Mouse (Mus musculus) ES-Bruce4 (cell line): Measurements from ENCODE around the gene Cfap44. TPM values are rescaled to one million over a fixed set of nuclear protein-coding genes. Genes with fewer than 3 reads are reported as not detected.

Source experiments
- H3K27ac ChIP-seq: 2 replicates; pipeline ENCODE4 v1.5.1; 2012; ENCODE audit warnings: low read length, inconsistent platforms; ENCODE audit not compliant: insufficient read depth
- H3K27me3 ChIP-seq: 2 replicates; pipeline ENCODE4 v1.6.1; 2012; ENCODE audit warnings: mild to moderate bottlenecking, low read length, inconsistent platforms; ENCODE audit not compliant: control insufficient read depth, poor library complexity, insufficient read depth, severe bottlenecking
- H3K36me3 ChIP-seq: 2 replicates; pipeline ENCODE4 v1.6.1; 2012; ENCODE audit warnings: inconsistent platforms, mild to moderate bottlenecking, low read length, moderate library complexity; ENCODE audit not compliant: control insufficient read depth, poor library complexity, insufficient read depth, severe bottlenecking
- H3K4me1 ChIP-seq: one replicate; pipeline ENCODE4 v1.8.1; 2011; ENCODE audit warnings: low read length; ENCODE audit not compliant: control insufficient read depth, insufficient read depth
- H3K4me3 ChIP-seq: 2 replicates; pipeline ENCODE4 v1.5.1; 2011; ENCODE audit warnings: low read depth, mild to moderate bottlenecking, low read length
- H3K9ac ChIP-seq: 2 replicates; pipeline ENCODE4 v1.6.1; 2012; ENCODE audit warnings: low read depth, mild to moderate bottlenecking, inconsistent platforms; ENCODE audit not compliant: poor library complexity, severe bottlenecking
- H3K9me3 ChIP-seq: replicated peaks from 2 replicates; pipeline ENCODE4 v1.6.1; 2012; ENCODE audit warnings: mild to moderate bottlenecking, low read length, inconsistent platforms; ENCODE audit not compliant: control insufficient read depth, poor library complexity, insufficient read depth, severe bottlenecking
- CTCF ChIP-seq: IDR thresholded peaks from one replicate; pipeline ENCODE4 v1.8.1; 2011; ENCODE audit warnings: low read depth, low read length
- EP300 ChIP-seq: IDR thresholded peaks from 2 replicates; pipeline ENCODE4 v1.6.1; 2011; ENCODE audit warnings: low read depth, low read length; ENCODE audit not compliant: insufficient read depth
- POLR2A ChIP-seq: IDR thresholded peaks from one replicate; pipeline ENCODE4 v1.8.1; 2011; ENCODE audit warnings: low read length; ENCODE audit not compliant: insufficient read depth
- polyA plus RNA-seq: library from polyadenylated mRNA; stranded (reverse); fragments of >200 nt; gene quantifications from 2 replicates; pipeline ENCODE4 v1.2.4, GENCODE M21; 2011; ENCODE audit warnings: low read depth; ENCODE audit not compliant: missing spikeins, insufficient read depth, insufficient read length

Gene Cfap44
- polyA plus RNA-seq, 1 experiment = 2.7 TPM

- H3K36me3 ChIP-seq = no peaks in the 10 kb centered on the region
- H3K9ac ChIP-seq = no peak overlapping the region
Observed at GRCm38 (mm10) chr16:44475682-44476375, 81.2 kb downstream of the Cfap44 start.

DNA sequence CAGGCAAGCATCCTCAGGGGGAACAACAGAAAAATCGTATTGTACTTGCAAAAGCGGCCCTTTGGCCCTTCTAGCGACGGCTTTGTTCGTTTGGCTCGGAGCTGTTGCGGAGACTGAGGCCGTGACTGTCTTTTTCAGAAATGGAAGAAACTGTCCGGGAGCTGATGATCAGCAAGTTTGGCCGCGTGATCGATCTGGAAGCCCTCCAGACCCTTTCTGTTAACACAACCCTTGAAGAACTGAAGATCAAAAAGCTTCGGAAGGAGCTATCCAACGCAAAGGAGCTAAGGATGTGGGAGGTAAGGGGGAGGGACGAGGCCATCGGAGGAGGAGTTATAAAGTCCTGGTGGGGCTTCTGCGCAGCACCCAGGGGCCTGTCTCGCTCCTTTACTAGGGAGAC, 84.2 kb downstream of the Cfap44 start:
- H3K27ac ChIP-seq = no peak overlapping the region
- H3K4me1 ChIP-seq = no peaks in the 10 kb centered on the region
- no peak for TF ChIP-seq CTCF
- no peak for TF ChIP-seq EP300
- TF ChIP-seq POLR2A = no peak
- H3K9ac ChIP-seq = no peak overlapping the region
- peaks cover 3% of the 10 kb centered on the region; the same call in 1 of the 2 replicates for H3K27me3 ChIP-seq
- H3K36me3 ChIP-seq = no peaks in the 10 kb centered on the region
- no peaks in the 10 kb centered on the region for H3K9me3 ChIP-seq
- H3K4me3 ChIP-seq = no peak overlapping the region

More at GRCm38 (mm10) chr16:44475682-44476375, 81.2 kb downstream of the Cfap44 start:
- no peaks in the 10 kb centered on the region for H3K4me1 ChIP-seq
- no peaks in the 10 kb centered on the region for H3K9me3 ChIP-seq
- no peak overlapping the region for H3K4me3 ChIP-seq
- no peak overlapping the region for H3K27ac ChIP-seq
- no peak for TF ChIP-seq CTCF
- TF ChIP-seq EP300 = no peak
- no peak for TF ChIP-seq POLR2A
- H3K27me3 ChIP-seq = no peaks in the 10 kb centered on the region

GRCm38 (mm10) chr16:44479852-44480251, 85.3 kb downstream of the Cfap44 start:
- H3K4me1 ChIP-seq = no peaks in the 10 kb centered on the region
- no peaks in the 10 kb centered on the region for H3K36me3 ChIP-seq
- no peak overlapping the region for H3K27ac ChIP-seq
- H3K4me3 ChIP-seq = no peak overlapping the region
- H3K27me3 ChIP-seq = peaks cover 3% of the 10 kb centered on the region; the same call in 1 of the 2 replicates
- H3K9ac ChIP-seq = no peak overlapping the region
- H3K9me3 ChIP-seq = no peaks in the 10 kb centered on the region
- TF ChIP-seq EP300 (no peak), POLR2A (no peak), CTCF (no peak)

DNA sequence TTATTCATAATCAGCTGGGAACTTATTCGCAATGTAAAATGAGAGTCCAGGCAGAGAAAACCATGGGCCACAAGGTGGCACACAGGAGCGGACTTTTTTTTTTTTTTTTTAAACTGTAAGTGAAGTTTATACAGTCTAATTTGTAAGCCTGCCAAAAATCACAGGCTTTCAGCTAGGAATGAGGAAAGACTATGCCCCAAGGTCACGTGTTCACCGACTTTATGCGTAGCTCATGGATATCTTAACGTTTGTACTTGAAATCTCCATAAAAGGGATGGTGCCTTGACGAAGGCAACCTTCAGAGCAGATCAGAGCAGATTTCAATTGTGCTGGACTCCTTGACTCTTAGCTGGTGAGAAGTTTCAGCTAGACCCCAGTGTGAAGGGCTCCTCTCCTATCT, 86.0 kb downstream of the Cfap44 start:
- Histone ChIP-seq H3K9me3 (no peaks in the 10 kb centered on the region), H3K4me3 (no peak overlapping the region), H3K4me1 (no peaks in the 10 kb centered on the region), H3K9ac (no peak overlapping the region), H3K36me3 (no peaks in the 10 kb centered on the region), H3K27me3 (peaks cover 3% of the 10 kb centered on the region; the same call in 1 of the 2 replicates), H3K27ac (no peak overlapping the region)
- TF ChIP-seq POLR2A (no peak), EP300 (no peak), CTCF (no peak)

DNA sequence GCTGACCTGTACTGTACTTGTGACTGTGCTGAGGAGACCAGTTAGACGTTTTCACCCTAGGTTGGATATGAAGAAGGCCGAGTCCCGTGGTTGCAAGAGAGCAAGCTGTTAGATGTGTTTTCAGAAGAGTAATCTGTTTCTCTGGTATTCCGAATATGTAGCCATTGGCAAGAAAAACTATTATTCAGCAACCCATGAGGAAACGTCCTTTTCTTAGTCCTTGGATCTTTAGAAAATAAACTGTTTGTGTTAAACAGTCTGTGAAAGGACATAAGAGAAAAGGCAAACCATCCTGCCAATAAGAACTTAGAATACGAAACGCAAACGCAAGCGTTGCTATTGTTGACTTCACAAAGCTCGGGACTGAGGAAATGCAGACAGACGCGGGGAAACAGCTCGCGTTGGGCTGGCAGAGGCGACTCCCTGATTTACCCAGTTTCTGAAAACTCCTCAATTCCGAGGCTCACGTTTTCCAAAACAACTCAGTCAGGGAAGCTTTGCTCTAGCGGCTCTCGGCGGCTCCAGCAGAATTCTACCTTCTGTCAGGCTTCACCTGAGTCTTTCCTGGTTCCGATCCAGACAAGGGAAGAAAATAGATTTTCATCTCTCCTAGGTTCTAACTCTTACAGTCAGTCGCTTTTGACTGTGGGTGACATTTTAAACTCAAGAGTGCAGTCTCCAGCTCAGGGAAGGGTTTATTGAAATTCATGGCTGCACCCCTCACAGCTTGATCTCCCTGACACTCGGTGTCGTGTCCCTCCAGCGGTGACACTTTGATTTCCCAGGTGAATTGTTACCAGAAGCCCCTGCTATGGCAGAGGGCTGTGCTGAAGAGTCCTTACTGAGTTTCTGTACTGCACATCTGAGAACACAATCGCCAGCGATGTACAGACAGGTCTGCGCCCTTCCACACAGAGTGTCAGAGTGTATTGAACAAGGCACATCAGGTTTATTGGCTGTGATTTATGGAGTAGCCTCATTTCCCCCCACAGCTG, 87.3 kb downstream of the Cfap44 start:
- Histone ChIP-seq H3K9me3 (no peaks in the 10 kb centered on the region), H3K27ac (no peak overlapping the region), H3K27me3 (peaks cover 3% of the 10 kb centered on the region; the same call in 1 of the 2 replicates), H3K4me1 (no peaks in the 10 kb centered on the region), H3K4me3 (no peak overlapping the region), H3K9ac (no peak overlapping the region), H3K36me3 (no peaks in the 10 kb centered on the region)
- TF ChIP-seq POLR2A (no peak), EP300 (no peak), CTCF (no peak)
